Mouse (Mus musculus): ENCODE measurements around the gene Gm45234.

- no peak for TF ChIP-seq CTCF (IDR thresholded peaks at IDR 0.05; ENCODE audit: low read depth)
- no peak for TF ChIP-seq EP300 (IDR thresholded peaks at IDR 0.05; ENCODE audit: low read depth)
Observed at GRCm38 (mm10) chr6:124758849-124759232, 3.0 kb upstream of the Gm45234 start.

Measured in liver, postnatal 0 days (tissue).